Mouse (Mus musculus) hindbrain, embryonic 11.5 days (tissue): ENCODE results near the gene Hba-a2. TPM values are rescaled to one million over a fixed set of nuclear protein-coding genes. Genes with fewer than 3 reads are reported as not detected.
"Not testable (repeated sequence)": the region's sequence is repeated elsewhere in the genome, so short reads cannot be mapped to it uniquely, and the experiment has no call there.

Experiments used
- ATAC-seq: fragments of 200-750 bp; cut with Nextera tagmentation; 2 replicates; pipeline ENCODE4 v1.8.0; 2017; ENCODE audit warnings: mild to moderate bottlenecking, moderate TSS enrichment, moderate library complexity; ENCODE audit not compliant: low FRiP score
- DNase-seq: peaks from one replicate; pipeline ENCODE4 v3.0.0-alpha.2; 2015; ENCODE audit warnings: low spot score
- H3K27ac ChIP-seq: fragments of 300-500 bp; sonication (generic); 2 replicates; pipeline ENCODE4 v1.5.1; 2014; ENCODE audit warnings: mild to moderate bottlenecking, low read depth, low read length
- H3K27me3 ChIP-seq: fragments of 300-500 bp; sonication (generic); 2 replicates; pipeline ENCODE4 v1.6.1; 2014; ENCODE audit warnings: mild to moderate bottlenecking, low read length, moderate library complexity, mixed read lengths; ENCODE audit not compliant: control insufficient read depth, insufficient read depth
- H3K36me3 ChIP-seq: fragments of 300-500 bp; sonication (generic); 2 replicates; pipeline ENCODE4 v1.6.1; 2014; ENCODE audit warnings: mild to moderate bottlenecking, low read length, moderate library complexity, mixed read lengths; ENCODE audit not compliant: control insufficient read depth, insufficient read depth
- H3K4me1 ChIP-seq: fragments of 300-500 bp; sonication (generic); replicated peaks from 2 replicates; pipeline ENCODE4 v1.6.1; 2014; ENCODE audit warnings: low read length, mixed read lengths; ENCODE audit not compliant: control insufficient read depth, insufficient read depth
- H3K4me2 ChIP-seq: fragments of 300-500 bp; sonication (generic); replicated peaks from 2 replicates; pipeline ENCODE4 v1.6.1; 2014; ENCODE audit warnings: mild to moderate bottlenecking, low read depth, low read length
- H3K4me3 ChIP-seq: fragments of 300-500 bp; sonication (generic); 2 replicates; pipeline ENCODE4 v1.5.1; 2014; ENCODE audit warnings: low read depth, low read length
- H3K9ac ChIP-seq: fragments of 300-500 bp; sonication (generic); 2 replicates; pipeline ENCODE4 v1.6.1; 2014; ENCODE audit warnings: low read depth, low read length
- H3K9me3 ChIP-seq: fragments of 300-500 bp; sonication (generic); 2 replicates; pipeline ENCODE4 v1.6.1; 2016; ENCODE audit warnings: low read length; ENCODE audit not compliant: control insufficient read depth
- WGBS: fragments of 180-500 bp; shearing (Covaris S2); extraction: QIAGEN DNeasy Blood & Tissue Kit; methylation state at CpG from one replicate; pipeline ENCODE4 v1.1.7; 2014; 5-methylcytosine and 5-hydroxymethylcytosine counted together
- polyA plus RNA-seq: library from polyadenylated mRNA; unstranded; fragments of >200 nt; fragmentation: Nextera tagmentation; extraction: Ambion mirVana; gene quantifications from 2 replicates; pipeline ENCODE4 v1.2.1, GENCODE M21; 2014

Hba-a2 gene
- 5,394 and 5,453 TPM in 2 replicates for polyA plus RNA-seq

- not testable (repeated sequence) for H3K36me3 ChIP-seq, H3K4me1 ChIP-seq, H3K27ac ChIP-seq, ATAC-seq, DNase-seq, H3K4me2 ChIP-seq, H3K27me3 ChIP-seq, H3K4me3 ChIP-seq, H3K9me3 ChIP-seq, H3K9ac ChIP-seq
- no CpG with 5 or more reads among the region's 4 CpGs for WGBS
Measured at GRCm38 (mm10) chr11:32296203-32296602, at the start of gene Hba-a2. Hba-a2 (plus strand) TSS chr11:32296489.

- H3K27ac ChIP-seq = no peak overlapping the region
- H3K9ac ChIP-seq = no peak overlapping the region
- ATAC-seq (no peak), DNase-seq (no peak)
- H3K9me3 ChIP-seq = no peaks in the 10 kb centered on the region
- H3K4me3 ChIP-seq = no peak overlapping the region
- peaks cover 5% of the 10 kb centered on the region; the same call in 1 of the 2 replicates for H3K36me3 ChIP-seq
- no peaks in the 10 kb centered on the region; the same call in 1 of the 2 replicates for H3K4me1 ChIP-seq
- H3K4me2 ChIP-seq = no peak overlapping the region
- no peaks in the 10 kb centered on the region for H3K27me3 ChIP-seq
Measured at GRCm38 (mm10) chr11:32247068-32247467, 49.2 kb upstream of the Hba-a2 start.

GRCm38 (mm10) chr11:32248350-32248749 lies 47.9 kb upstream of the Hba-a2 start:
- Histone ChIP-seq H3K27me3 (no peaks in the 10 kb centered on the region), H3K4me1 (no peaks in the 10 kb centered on the region; the same call in 1 of the 2 replicates), H3K27ac (no peak overlapping the region), H3K4me2 (no peak overlapping the region), H3K36me3 (peaks cover 5% of the 10 kb centered on the region; the same call in 1 of the 2 replicates), H3K9me3 (no peaks in the 10 kb centered on the region), H3K4me3 (no peak overlapping the region), H3K9ac (no peak overlapping the region)
- 88% methylated on average over 3 of the region's 3 CpGs for WGBS
- DNase-seq (no peak), ATAC-seq (no peak)

- Histone ChIP-seq H3K4me3 (no peak overlapping the region), H3K4me1 (no peaks in the 10 kb centered on the region), H3K4me2 (no peak overlapping the region), H3K9ac (no peak overlapping the region), H3K27me3 (no peaks in the 10 kb centered on the region), H3K27ac (no peak overlapping the region), H3K36me3 (peaks cover 5% of the 10 kb centered on the region; the same call in 1 of the 2 replicates), H3K9me3 (no peaks in the 10 kb centered on the region)
- DNase-seq = no peak
- WGBS = 86% methylated on average over 8 of the region's 8 CpGs
- ATAC-seq = no peak
Measured at GRCm38 (mm10) chr11:32250880-32251763, 45.2 kb upstream of the Hba-a2 start.

- DNase-seq (no peak), ATAC-seq (no peak)
- no peaks in the 10 kb centered on the region for H3K36me3 ChIP-seq
- no peak overlapping the region for H3K9ac ChIP-seq
- H3K27ac ChIP-seq = no peak overlapping the region
- H3K4me1 ChIP-seq = no peaks in the 10 kb centered on the region
- no peaks in the 10 kb centered on the region for H3K9me3 ChIP-seq
- no peak overlapping the region for H3K4me2 ChIP-seq
- no peak overlapping the region for H3K4me3 ChIP-seq
- 92% methylated on average over 1 of the region's 1 CpGs for WGBS
- H3K27me3 ChIP-seq = no peaks in the 10 kb centered on the region
Measured at GRCm38 (mm10) chr11:32253121-32253520, 43.2 kb upstream of the Hba-a2 start.

DNA sequence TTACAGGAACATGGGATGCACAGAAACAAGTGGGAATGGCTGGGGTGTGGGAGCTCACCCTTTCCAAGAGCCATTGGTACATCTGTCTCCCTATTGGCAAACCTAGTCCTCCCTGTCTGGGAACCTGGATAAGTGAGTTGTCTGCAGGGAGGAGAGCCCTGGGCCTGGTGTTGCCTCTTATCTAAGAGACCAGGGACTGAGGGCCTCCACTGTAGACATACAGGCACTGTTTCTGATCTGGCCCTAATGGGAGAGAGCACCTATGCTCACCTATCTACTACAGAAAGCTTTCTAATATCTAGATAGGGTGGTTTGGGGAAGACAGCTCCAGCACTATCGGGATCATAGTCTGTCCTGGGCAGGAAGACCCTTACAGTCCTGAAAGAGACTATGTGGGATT lies 40.1 kb upstream of the Hba-a2 start:
- no peaks in the 10 kb centered on the region for H3K36me3 ChIP-seq
- 95% methylated on average over 1 of the region's 1 CpGs for WGBS
- H3K4me1 ChIP-seq = no peaks in the 10 kb centered on the region
- DNase-seq (no peak), ATAC-seq (no peak)
- no peak overlapping the region for H3K4me2 ChIP-seq
- H3K9me3 ChIP-seq = no peaks in the 10 kb centered on the region
- H3K27me3 ChIP-seq = no peaks in the 10 kb centered on the region
- no peak overlapping the region for H3K4me3 ChIP-seq
- no peak overlapping the region for H3K27ac ChIP-seq
- H3K9ac ChIP-seq = no peak overlapping the region

DNA sequence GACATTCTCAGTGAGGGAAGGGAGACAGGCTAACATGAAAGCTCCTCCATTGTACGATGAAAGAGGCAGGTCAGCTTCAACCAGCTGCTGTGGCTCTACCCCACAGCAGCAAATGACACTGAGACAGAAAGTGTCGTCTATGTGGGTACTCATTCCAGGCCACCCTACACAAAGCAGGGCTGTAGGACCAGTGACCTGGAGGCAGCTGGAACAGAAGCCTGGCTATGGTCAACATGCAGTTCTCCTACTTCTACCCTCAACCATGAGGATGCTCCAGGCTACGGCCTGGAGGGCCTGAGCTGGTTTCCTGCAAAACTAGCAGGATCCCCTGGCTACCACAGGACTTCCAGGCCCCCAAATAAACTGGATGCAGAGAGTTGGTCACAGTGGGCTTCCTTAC lies 39.7 kb upstream of the Hba-a2 start:
- no peak for DNase-seq
- ATAC-seq = no peak
- H3K9me3 ChIP-seq = no peaks in the 10 kb centered on the region
- H3K4me2 ChIP-seq = no peak overlapping the region
- WGBS = 87% methylated on average over 3 of the region's 3 CpGs
- H3K4me3 ChIP-seq = no peak overlapping the region
- H3K9ac ChIP-seq = no peak overlapping the region
- no peak overlapping the region for H3K27ac ChIP-seq
- H3K27me3 ChIP-seq = no peaks in the 10 kb centered on the region
- no peaks in the 10 kb centered on the region for H3K4me1 ChIP-seq
- no peaks in the 10 kb centered on the region for H3K36me3 ChIP-seq

- Histone ChIP-seq H3K27ac (no peak overlapping the region), H3K36me3 (no peaks in the 10 kb centered on the region), H3K27me3 (no peaks in the 10 kb centered on the region), H3K4me1 (no peaks in the 10 kb centered on the region), H3K9ac (no peak overlapping the region), H3K9me3 (no peaks in the 10 kb centered on the region), H3K4me3 (no peak overlapping the region), H3K4me2 (no peak overlapping the region)
- 83% methylated on average over 10 of the region's 10 CpGs for WGBS
- no peak for ATAC-seq
- no peak for DNase-seq
Measured at GRCm38 (mm10) chr11:32262674-32263415, 33.4 kb upstream of the Hba-a2 start.
